Mouse (Mus musculus) liver, embryonic 14.5 days (tissue): Measurements from ENCODE around the gene Sesn1. TPM values are rescaled to one million over a fixed set of nuclear protein-coding genes. Genes with fewer than 3 reads are reported as not detected.
"Not testable (repeated sequence)": the region's sequence is repeated elsewhere in the genome, so short reads cannot be mapped to it uniquely, and the experiment has no call there.

Source experiments
- ATAC-seq: fragments of 200-750 bp; cut with Nextera tagmentation; 2 replicates; pipeline ENCODE4 v1.8.0; 2017; ENCODE audit warnings: moderate number of reproducible peaks, mild to moderate bottlenecking, moderate library complexity; ENCODE audit not compliant: insufficient read depth
- DNase-seq, 3 experiments: peaks; one replicate each; pipeline ENCODE4 v3.0.0-alpha.2; 2012 to 2013; ENCODE audit warnings: low read depth in 3 of 3, low spot score in 3 of 3
- H3K27ac ChIP-seq: fragments of 300-500 bp; sonication (generic); 2 replicates; pipeline ENCODE4 v1.5.1; 2014; ENCODE audit warnings: moderate library complexity, mild to moderate bottlenecking, control low read depth, inconsistent platforms
- H3K27me3 ChIP-seq: fragments of 300-500 bp; sonication (generic); 2 replicates; pipeline ENCODE4 v1.6.1; 2014; ENCODE audit warnings: mild to moderate bottlenecking, low read length, moderate library complexity; ENCODE audit not compliant: control insufficient read depth, insufficient read depth
- H3K36me3 ChIP-seq: fragments of 300-500 bp; sonication (generic); replicated peaks from 2 replicates; pipeline ENCODE4 v1.6.1; 2014; ENCODE audit warnings: low read depth; ENCODE audit not compliant: control insufficient read depth, insufficient read depth
- H3K4me1 ChIP-seq, 2 experiments: fragments of 200-500 bp in 1 of 2; fragments of 300-500 bp in 1 of 2; sonication (generic) in 1 of 2; replicated peaks; 2 replicates each; pipeline ENCODE4 v1.6.1; 2012 to 2014; ENCODE audit warnings: antibody characterized with exemption in 1 of 2, inconsistent platforms in 1 of 2, low read length in 1 of 2; ENCODE audit not compliant: control insufficient read depth in 2 of 2, insufficient read depth in 2 of 2
- H3K4me2 ChIP-seq: fragments of 300-500 bp; sonication (generic); 2 replicates; pipeline ENCODE4 v1.6.1; 2014; ENCODE audit warnings: low read depth, mild to moderate bottlenecking, control low read depth, moderate library complexity
- H3K4me3 ChIP-seq, 2 experiments: fragments of 200-500 bp in 1 of 2; fragments of 300-500 bp in 1 of 2; sonication (generic) in 1 of 2; 2 replicates each; pipeline ENCODE4 v1.5.1; 2012 to 2014; ENCODE audit warnings: low read depth in 2 of 2, low read length in 2 of 2, mild to moderate bottlenecking in 2 of 2, control low read depth in 1 of 2, inconsistent platforms in 1 of 2, moderate library complexity in 1 of 2; ENCODE audit not compliant: insufficient read depth in 1 of 2
- H3K9ac ChIP-seq: fragments of 300-500 bp; sonication (generic); replicated peaks from 2 replicates; pipeline ENCODE4 v1.6.1; 2014; ENCODE audit warnings: mild to moderate bottlenecking, control low read depth, moderate library complexity
- H3K9me3 ChIP-seq: fragments of 300-500 bp; sonication (generic); 2 replicates; pipeline ENCODE4 v1.6.1; 2016; ENCODE audit warnings: low read length, mixed read lengths; ENCODE audit not compliant: control insufficient read depth
- CTCF ChIP-seq: IDR thresholded peaks from 2 replicates; pipeline ENCODE4 v1.5.1; 2016; ENCODE audit warnings: antibody characterized with exemption, low read depth, control low read depth
- EP300 ChIP-seq: IDR thresholded peaks from 2 replicates; pipeline ENCODE4 v1.6.1; 2016; ENCODE audit warnings: antibody characterized with exemption, low read depth
- whole genome bisulfite sequencing: fragments of 180-500 bp; shearing (Covaris S2); extraction: QIAGEN DNeasy Blood & Tissue Kit; methylation state at CpG from one replicate; pipeline ENCODE4 v1.1.7; 2014; ENCODE audit not compliant: insufficient replicate concordance; 5-methylcytosine and 5-hydroxymethylcytosine counted together
- polyA plus RNA-seq, 2 experiments: library from polyadenylated mRNA; depleted of rRNA in 1 of 2; stranded (reverse) in 1 of 2; unstranded in 1 of 2; fragments of >200 nt; fragmentation: Nextera tagmentation in 1 of 2; extraction: Ambion mirVana in 1 of 2; gene quantifications; 2 replicates each; pipeline versions ENCODE4 v1.2.1 to v1.2.3; 2012 to 2014

The Sesn1 gene
- polyA plus RNA-seq, 2 experiments: 15.2 to 19.2 TPM

DNA sequence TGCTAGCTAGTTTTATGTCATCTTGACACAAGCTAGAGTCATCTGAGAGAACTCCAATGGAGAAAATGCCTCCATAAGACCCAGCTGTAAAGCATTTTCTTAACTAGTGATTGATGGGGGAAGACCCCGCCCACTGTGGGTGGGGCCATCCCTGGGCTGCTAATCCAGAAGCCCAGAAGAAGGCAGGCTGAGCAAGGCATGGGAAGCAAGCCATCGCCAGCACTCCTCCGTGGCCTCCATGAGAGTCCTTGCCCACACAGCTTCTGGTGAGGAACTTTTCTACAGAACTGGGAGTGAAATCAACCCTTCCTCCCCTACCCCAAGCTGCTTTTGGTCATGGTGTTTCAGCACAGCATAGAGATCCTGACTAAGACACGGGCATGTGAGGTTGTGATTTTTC, 129.4 kb downstream of the Sesn1 start:
- DNase-seq (no peak), ATAC-seq (no peak)
- WGBS: 66% methylated on average over 4 of the region's 4 CpGs
- H3K36me3 ChIP-seq: no peaks in the 10 kb centered on the region
- no peak for TF ChIP-seq CTCF
- TF ChIP-seq EP300: no peak
- H3K27me3 ChIP-seq: no peaks in the 10 kb centered on the region; the same call in 1 of the 2 replicates
- no peak overlapping the region for H3K4me3 ChIP-seq
- H3K27ac ChIP-seq: no peak overlapping the region
- no peak overlapping the region for H3K4me2 ChIP-seq
- H3K4me1 ChIP-seq: peaks cover 0 to 8% of the 10 kb centered on the region in 2 experiments; a peak in 2 of 4 replicates
- H3K9me3 ChIP-seq: no peaks in the 10 kb centered on the region
- no peak overlapping the region for H3K9ac ChIP-seq

DNA sequence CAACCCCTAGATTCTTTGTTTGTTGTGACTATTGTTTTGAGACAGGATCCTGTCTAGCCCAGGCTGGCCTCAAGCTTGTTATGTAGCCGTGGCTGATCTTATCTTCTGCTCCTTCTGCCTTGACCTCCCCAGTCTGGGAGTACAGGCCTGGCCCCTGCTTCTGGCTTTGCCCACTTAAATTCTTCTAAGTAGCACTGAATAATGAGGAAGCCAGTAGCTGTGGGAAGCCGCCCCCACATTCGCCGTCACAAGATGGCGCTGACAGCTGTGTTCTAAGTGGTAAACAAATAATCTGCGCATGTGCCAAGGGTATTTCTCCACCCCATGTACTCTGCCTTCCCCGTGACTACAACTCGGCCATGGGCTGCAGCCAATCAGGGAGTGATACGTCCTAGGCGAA, 142.6 kb downstream of the Sesn1 start:
- H3K4me1 ChIP-seq, ATAC-seq, H3K9me3 ChIP-seq, H3K36me3 ChIP-seq, H3K9ac ChIP-seq, H3K27me3 ChIP-seq, H3K27ac ChIP-seq, H3K4me2 ChIP-seq, DNase-seq, H3K4me3 ChIP-seq: not testable (repeated sequence)
- 77% methylated on average over 5 of the region's 10 CpGs for WGBS

DNA sequence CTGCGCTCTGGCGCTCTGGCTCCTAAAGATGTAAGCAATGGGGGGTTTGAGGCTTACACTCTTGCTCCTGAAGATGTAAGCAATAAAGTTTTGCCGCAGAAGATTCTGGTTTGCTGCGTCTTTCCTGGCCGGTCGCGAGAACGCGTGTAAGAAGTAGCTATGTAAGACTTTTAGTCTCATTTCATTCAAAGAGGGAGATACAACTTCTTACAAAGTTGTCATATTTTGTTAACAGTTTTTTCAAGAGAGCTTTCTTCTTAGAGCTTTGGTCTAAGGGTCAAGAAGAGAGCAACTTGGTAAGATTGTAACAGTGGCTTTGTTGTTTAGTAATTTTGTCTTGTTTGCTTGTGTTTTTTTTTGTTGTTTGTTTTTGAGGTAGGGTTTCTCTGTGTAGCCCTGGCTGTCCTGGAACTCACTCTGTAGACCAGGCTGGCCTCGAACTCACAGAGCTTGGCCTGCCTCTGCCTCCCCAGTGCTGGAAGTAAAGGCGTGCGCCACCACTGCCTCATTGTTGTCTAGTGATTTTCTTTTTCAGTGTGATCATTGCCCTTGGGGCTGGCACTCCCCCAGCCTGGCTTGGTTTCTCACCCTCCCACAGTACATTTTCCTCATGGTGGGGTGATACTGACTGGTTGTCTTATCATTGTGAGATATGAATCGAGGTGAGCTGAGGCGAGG, 143.3 kb downstream of the Sesn1 start:
- no peak overlapping the region for H3K4me3 ChIP-seq
- no peaks in the 10 kb centered on the region for H3K9me3 ChIP-seq
- H3K9ac ChIP-seq: no peak overlapping the region
- H3K27ac ChIP-seq: no peak overlapping the region
- no peaks in the 10 kb centered on the region for H3K36me3 ChIP-seq
- WGBS: 80% methylated on average over 14 of the region's 14 CpGs
- H3K4me2 ChIP-seq: no peak overlapping the region
- DNase-seq (no peak), ATAC-seq (no peak)
- no peaks in the 10 kb centered on the region for H3K27me3 ChIP-seq
- no peaks in the 10 kb centered on the region for H3K4me1 ChIP-seq
- no peak for TF ChIP-seq CTCF
- TF ChIP-seq EP300: no peak

DNA sequence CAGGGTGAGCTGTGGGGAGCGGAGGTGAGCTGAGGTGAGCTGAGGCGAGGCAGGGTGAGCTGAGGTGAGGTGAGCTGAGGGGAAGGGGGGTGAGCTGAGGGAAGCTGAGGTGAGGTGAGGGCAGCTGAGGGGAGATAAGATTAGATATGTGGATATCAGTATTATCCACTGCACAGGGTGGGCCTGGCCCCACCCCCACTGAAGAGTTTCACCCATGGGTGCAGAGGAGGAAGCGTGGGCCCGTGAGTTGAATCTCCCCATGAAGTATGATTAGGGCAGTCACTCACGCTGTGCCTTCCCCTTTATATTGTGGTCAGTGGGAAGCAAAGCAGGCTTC, 143.8 kb downstream of the Sesn1 start:
- TF ChIP-seq CTCF: no peak
- TF ChIP-seq EP300: no peak
- ATAC-seq (no peak), DNase-seq (no peak)
- Histone ChIP-seq H3K9me3 (no peaks in the 10 kb centered on the region), H3K27me3 (no peaks in the 10 kb centered on the region), H3K4me2 (no peak overlapping the region), H3K9ac (no peak overlapping the region), H3K36me3 (no peaks in the 10 kb centered on the region), H3K4me3 (no peak overlapping the region), H3K4me1 (no peaks in the 10 kb centered on the region), H3K27ac (no peak overlapping the region)
- WGBS: 68% methylated on average over 5 of the region's 5 CpGs

DNA sequence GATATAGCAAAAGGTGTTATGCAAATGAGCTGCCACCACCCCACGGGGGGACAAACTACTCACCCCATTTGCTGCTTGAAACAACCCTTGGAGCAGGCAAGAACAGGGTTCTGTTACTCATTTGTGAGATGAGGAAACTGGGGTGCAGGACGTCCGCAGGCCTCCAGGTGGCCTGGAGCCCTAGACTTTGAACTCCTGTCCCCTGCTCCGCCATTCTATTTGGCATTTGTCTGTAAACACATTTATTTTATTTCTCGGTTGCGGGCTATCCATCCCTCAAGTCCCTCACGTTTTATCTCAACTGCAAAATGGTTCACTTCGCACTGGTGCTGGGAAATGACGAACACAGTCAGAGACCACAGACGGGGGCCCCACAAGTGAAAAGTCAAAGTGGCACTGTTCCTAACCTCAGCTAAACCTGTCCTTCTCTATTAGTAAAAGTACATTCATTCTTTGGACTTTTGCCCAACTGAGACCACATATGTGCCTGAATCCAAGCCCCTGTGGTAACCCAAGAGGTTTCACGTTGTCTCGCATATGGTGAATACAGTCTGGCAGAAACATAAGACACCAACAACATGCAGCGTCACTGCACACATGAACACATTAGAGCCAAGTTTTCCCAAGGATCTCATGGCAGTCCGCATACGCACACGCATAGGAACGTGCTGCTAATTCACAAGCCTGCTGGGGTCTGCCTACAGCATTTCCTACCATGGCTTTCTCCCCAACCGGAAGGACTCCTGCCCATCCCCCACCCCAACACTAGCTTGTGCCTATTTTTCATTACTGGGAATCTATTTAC, 147.9 kb downstream of the Sesn1 start:
- Histone ChIP-seq H3K27me3 (no peaks in the 10 kb centered on the region), H3K4me3 (no peak overlapping the region), H3K9me3 (no peaks in the 10 kb centered on the region), H3K4me2 (no peak overlapping the region), H3K4me1 (no peaks in the 10 kb centered on the region), H3K9ac (no peak overlapping the region), H3K27ac (no peak overlapping the region), H3K36me3 (no peaks in the 10 kb centered on the region)
- no peak for ATAC-seq
- WGBS: 64% methylated on average over 18 of the region's 18 CpGs
- TF ChIP-seq EP300: no peak
- TF ChIP-seq CTCF: peak; percentile 17; the same call in 1 of the 2 replicates
- no peak for DNase-seq

Other genes with a start within 250 kb of the Sesn1 start
- 0.01 and 0.07 TPM in 2 replicates for gene Ccdc162, start 93.3 kb upstream of the Sesn1 start, polyA plus RNA-seq (2012; rRNA removed)
- 0.10 and 0.21 TPM in 2 replicates for gene Ccdc162, start 93.3 kb upstream of the Sesn1 start, polyA plus RNA-seq (2014; fragmentation: Nextera tagmentation; extraction: Ambion mirVana)
- gene Cep57l1, start 64 bp upstream of the Sesn1 start, polyA plus RNA-seq (2012; rRNA removed): 4.6 and 7.1 TPM in 2 replicates
- 10.6 and 12.1 TPM in 2 replicates for gene Cep57l1, start 64 bp upstream of the Sesn1 start, polyA plus RNA-seq (2014; fragmentation: Nextera tagmentation; extraction: Ambion mirVana)
- 0.10 and 0.12 TPM in 2 replicates for gene Armc2, start 208.5 kb downstream of the Sesn1 start, polyA plus RNA-seq (2012; rRNA removed)
- gene Armc2, start 208.5 kb downstream of the Sesn1 start, polyA plus RNA-seq (2014; fragmentation: Nextera tagmentation; extraction: Ambion mirVana): 0.08 TPM in 1 of 2 replicates, not detected in the other